Mouse (Mus musculus) G1E (cell line): ENCODE measurements around the gene Gfy.

Experiments
- CTCF ChIP-seq: IDR thresholded peaks from 2 replicates; pipeline ENCODE4 v1.5.1; 2012; ENCODE audit warnings: low read depth, low read length, inconsistent platforms, mixed read lengths
- GATA1 ChIP-seq: IDR thresholded peaks from 2 replicates; pipeline ENCODE4 v1.6.1; 2012; ENCODE audit warnings: borderline replicate concordance, low read length, inconsistent platforms, mixed read lengths
- GATA2 ChIP-seq: IDR thresholded peaks from 2 replicates; pipeline ENCODE4 v1.6.1; 2012; ENCODE audit warnings: low read depth, low read length, inconsistent platforms, borderline replicate concordance
- POLR2AphosphoS5 ChIP-seq: IDR thresholded peaks from 2 replicates; pipeline ENCODE4 v1.6.1; 2012; ENCODE audit warnings: low read depth, low read length, inconsistent platforms; ENCODE audit not compliant: insufficient replicate concordance
- TAL1 ChIP-seq: conservative IDR thresholded peaks from 2 replicates; pipeline ENCODE4 v1.6.1; 2012; ENCODE audit warnings: low read depth, low read length, inconsistent platforms, mixed read lengths

- TF ChIP-seq CTCF (no peak), GATA1 (no peak), TAL1 (no peak), POLR2AphosphoS5 (no peak), GATA2 (no peak)
Measured at GRCm38 (mm10) chr7:45192585-45193310, 13.4 kb upstream of the Gfy start.
